Mouse (Mus musculus) stomach, adult 2 months (tissue): Measurements from ENCODE around the gene Defb42. TPM values are rescaled to one million over a fixed set of nuclear protein-coding genes. Genes with fewer than 3 reads are reported as not detected.

ENCODE experiments used
- polyA plus RNA-seq: library from polyadenylated mRNA; depleted of rRNA; stranded (reverse); fragments of >200 nt; gene quantifications from 2 replicates; pipeline ENCODE4 v1.2.3, GENCODE M21; 2012; rRNA removed

Gene Defb42
- polyA plus RNA-seq, result 1.6 TPM in 1 of 2 replicates, not detected in the other

DNA sequence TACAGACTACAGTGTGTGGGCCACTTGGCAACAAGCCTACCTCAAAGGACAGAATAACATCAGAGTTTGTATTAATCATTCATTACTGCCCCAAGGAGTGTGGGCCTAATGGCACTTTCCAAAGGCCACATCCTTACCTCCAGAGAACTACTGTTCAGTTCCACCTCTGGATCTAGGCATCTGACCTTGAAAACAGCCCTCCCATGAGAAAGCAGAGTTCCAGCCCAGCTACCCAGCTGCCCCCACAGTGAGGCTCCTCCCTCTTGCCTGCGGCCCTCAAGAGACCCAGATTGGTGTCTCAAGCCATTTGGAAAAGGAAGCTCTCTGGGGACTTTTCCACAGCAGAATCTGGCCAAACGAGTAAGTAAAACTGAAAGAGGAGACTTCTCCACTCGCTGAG lies at the start of gene Defb42:
Gene Defb42 (plus strand): TSS at position 301 of the 400 bp plus-strand sequence.

DNA sequence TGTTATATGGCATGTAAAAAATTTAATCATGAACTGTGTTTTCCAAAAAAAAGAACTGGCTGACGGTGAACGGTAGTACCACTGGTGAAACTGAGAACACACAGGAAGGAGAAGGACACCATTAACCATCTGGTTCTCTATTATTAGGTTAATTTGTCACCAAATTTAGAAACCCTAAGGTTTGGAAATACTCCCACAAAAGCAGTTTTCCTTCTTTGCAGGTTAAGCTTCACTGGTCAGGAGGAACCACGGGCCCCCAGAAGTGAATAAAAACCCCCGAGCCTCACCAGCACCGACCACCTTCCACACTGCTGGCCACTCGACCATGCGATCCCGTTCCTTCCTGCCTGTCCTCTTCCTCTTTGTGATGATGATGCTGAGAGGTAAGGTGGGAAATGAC lies 49.0 kb upstream of the Defb42 start, which contains the start of gene Defb47:
Gene Defb47 (plus strand): TSS at position 301 of the 400 bp plus-strand sequence.

DNA sequence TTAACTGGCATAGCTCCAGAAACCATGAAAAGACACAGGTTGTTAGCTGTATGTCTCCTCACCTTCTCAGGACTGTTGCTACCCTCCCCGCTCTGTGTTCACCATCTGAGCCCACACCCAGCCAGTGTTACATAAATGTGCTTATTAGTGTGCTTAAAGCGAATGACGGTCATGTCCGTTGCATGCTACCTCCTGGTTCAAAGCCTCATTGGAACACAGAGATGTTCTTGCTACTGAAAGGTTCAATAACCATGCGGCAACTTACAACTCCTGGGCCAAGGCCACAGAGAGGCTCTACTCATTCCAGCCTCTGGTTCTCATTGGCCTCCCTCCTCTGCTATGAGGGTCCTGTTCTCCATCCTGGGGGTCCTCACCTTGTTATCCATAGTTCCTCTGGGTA lies 35.3 kb upstream of the Defb42 start, which contains the start of gene Defb43:
Gene Defb43 (plus strand): TSS at position 301 of the 400 bp plus-strand sequence.

DNA sequence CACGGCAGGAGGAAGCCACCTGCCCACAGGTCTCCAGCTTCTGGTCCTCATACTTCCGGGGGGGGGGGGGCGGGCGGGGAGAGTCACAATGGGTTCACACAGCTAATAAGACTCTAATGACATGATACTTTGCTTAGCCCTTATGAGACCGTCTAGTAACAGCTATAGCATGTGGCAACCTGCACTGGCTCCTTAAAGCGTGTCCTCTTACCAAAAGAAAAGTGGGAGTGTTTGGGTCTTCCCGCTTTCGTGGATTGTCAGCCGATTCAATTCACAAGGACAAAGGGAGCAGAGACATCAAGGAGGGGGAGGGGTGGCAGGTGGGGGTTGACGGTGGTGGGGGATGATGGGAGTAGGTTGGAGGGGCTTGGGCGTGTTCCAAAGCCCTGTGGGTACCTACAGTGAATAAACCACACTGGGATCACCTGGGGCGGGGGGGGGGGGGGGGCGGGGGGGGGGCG lies 3.1 kb downstream of the Defb42 start, which contains the start of gene Defb30:
Gene Defb30 (minus strand): TSS at position 51 of the 461 bp plus-strand sequence.

Other genes with a start within 250 kb of the Defb42 start
- gene Wdfy2, start 209.3 kb upstream of the Defb42 start, polyA plus RNA-seq, result 1.6 and 2.3 TPM in 2 replicates
- 2.8 TPM in 1 of 2 replicates, not detected in the other for gene Defb48, start 62.5 kb upstream of the Defb42 start, polyA plus RNA-seq
- 1.8 TPM in 1 of 2 replicates, not detected in the other for gene Defb47, start 48.9 kb upstream of the Defb42 start, polyA plus RNA-seq
- not detected in 2 replicates for gene Defb43, start 35.2 kb upstream of the Defb42 start, polyA plus RNA-seq
- gene Defb30, start 3.0 kb downstream of the Defb42 start, polyA plus RNA-seq, result 0.14 TPM in 1 of 2 replicates, not detected in the other